13 mouse cellular contexts compared by ENCODE assay signal in genomic region chr5:23771105-23771504, GRCm38 (mm10). TPM values are rescaled to one million over a fixed set of nuclear protein-coding genes. Genes with fewer than 3 reads are reported as not detected.
A peak's percentile ranks its signal among the peaks of the same experiment; 100 is the strongest.
DNase-seq lines count a peak whose midpoint lies in the region; ATAC-seq lines count a peak whose summit lies in the region.
"Had no signal": no experiment of that assay in that cellular context is flagged by ENCODE, and none has a peak within 500 bp of the region (broad histone marks: within the 10 kb centered on the region; RNA-seq: fewer than 3 reads in every experiment).

No protein-coding gene starts in this region.

- peaks cover 79% of the 10 kb centered on the region for H3K36me3 ChIP-seq in kidney, embryonic 15.5 days
- H3K36me3 ChIP-seq in liver, embryonic 16.5 days (ENCODE audit: control insufficient read depth, insufficient read depth), result peaks cover 10% of the 10 kb centered on the region

- H3K4me3 ChIP-seq in kidney, embryonic 15.5 days (replicated peaks), result no peak overlapping the region
- H3K4me3 ChIP-seq in liver, embryonic 16.5 days (ENCODE audit: low read depth, low read length), result peak overlapping the region; percentile 6; the same call in 1 of the 2 replicates
- H3K4me3 ChIP-seq: forebrain, embryonic 12.5 days; limb, embryonic 10.5 days had no signal

- peak; percentile 27 for DNase-seq in adrenal gland, postnatal 14 days
- no peak for DNase-seq in adrenal gland, postnatal 25 days
- no peak for DNase-seq in kidney, adult 9 months
- peak; percentile 61 for DNase-seq in c-Kit-positive CD71-positive TER-119-positive erythroid progenitor cells, embryonic 14.5 days (ENCODE audit: low spot score)
- DNase-seq in left cerebral cortex, adult 18-20 months (ENCODE audit: low spot score in 2 of 2), result no peak
- no peak for DNase-seq in embryo, embryonic 10.5 days (ENCODE audit: low spot score)
- DNase-seq: cerebellum, adult 9-10 months; kidney, adult 11 months had no signal

- H3K27ac ChIP-seq in kidney, embryonic 15.5 days, result no peak overlapping the region
- 0 out of 2 replicates have a peak overlapping the region, but pooled peaks have one; percentile 1 for H3K27ac ChIP-seq in liver, embryonic 16.5 days (ENCODE audit: low read length)
- H3K27ac ChIP-seq: forebrain, embryonic 12.5 days; limb, embryonic 10.5 days had no signal

- H3K9ac ChIP-seq in kidney, embryonic 15.5 days, result no peak overlapping the region
- H3K9ac ChIP-seq in liver, embryonic 16.5 days (ENCODE audit: low read depth, low read length), result no peak overlapping the region
- H3K9ac ChIP-seq: forebrain, embryonic 12.5 days had no signal

- H3K4me2 ChIP-seq in kidney, embryonic 15.5 days, result no peak overlapping the region
- H3K4me2 ChIP-seq in liver, embryonic 16.5 days (ENCODE audit: low read depth, low read length), result peak overlapping the region; percentile 27
- H3K4me2 ChIP-seq: forebrain, embryonic 12.5 days; midbrain, embryonic 11.5 days had no signal

- H3K4me1 ChIP-seq in kidney, embryonic 15.5 days, result no peaks in the 10 kb centered on the region
- H3K4me1 ChIP-seq in liver, embryonic 16.5 days (ENCODE audit: control insufficient read depth, low read depth, low read length), result peaks cover 5% of the 10 kb centered on the region
- H3K4me1 ChIP-seq: forebrain, embryonic 12.5 days; limb, embryonic 10.5 days had no signal

- WGBS in kidney, embryonic 15.5 days, result 23% methylated on average over 8 of the region's 8 CpGs
- 28% methylated on average over 8 of the region's 8 CpGs for WGBS in liver, embryonic 16.5 days (ENCODE audit: insufficient replicate concordance)

- H3K27me3 ChIP-seq in kidney, embryonic 15.5 days, result no peaks in the 10 kb centered on the region
- no peaks in the 10 kb centered on the region for H3K27me3 ChIP-seq in liver, embryonic 16.5 days (ENCODE audit: control insufficient read depth, insufficient read depth, low read depth, low read length)
- H3K27me3 ChIP-seq: forebrain, embryonic 12.5 days had no signal

- 0 out of 2 replicates have a peak, but pooled peaks have one; percentile 40 for ATAC-seq in kidney, embryonic 15.5 days (replicated peaks; ENCODE audit: low FRiP score)
- ATAC-seq in liver, embryonic 16.5 days (ENCODE audit: low read depth), result peak; percentile 94

- no peaks in the 10 kb centered on the region for H3K9me3 ChIP-seq in kidney, embryonic 15.5 days (replicated peaks)
- H3K9me3 ChIP-seq in liver, embryonic 16.5 days (replicated peaks; ENCODE audit: control insufficient read depth, low read length), result no peaks in the 10 kb centered on the region
- H3K9me3 ChIP-seq: forebrain, embryonic 12.5 days; limb, embryonic 10.5 days had no signal

RNA-seq across cellular contexts. Expression of gene Pus7, which starts 12.4 kb away (rescaled TPM):
- total RNA-seq in adrenal gland, postnatal 14 days (2021), result 23.7 TPM in 2 replicates
- 23.7 and 27.3 TPM in 2 replicates for total RNA-seq in adrenal gland, postnatal 25 days (2021)
- polyA plus RNA-seq in kidney, embryonic 15.5 days (2015; fragmentation: Nextera tagmentation; extraction: Ambion mirVana), result 33.5 and 34.0 TPM in 2 replicates
- polyA plus RNA-seq in liver, embryonic 16.5 days (2015; fragmentation: Nextera tagmentation; extraction: Ambion mirVana), result 11.1 and 11.2 TPM in 2 replicates
- total RNA-seq in left cerebral cortex, adult 18-20 months (2021), result 10 to 100 TPM; 11.9 to 15.2 TPM

RNA-seq across cellular contexts. Expression of gene Rint1, which starts 16.4 kb away (rescaled TPM):
- 18.7 and 19.3 TPM in 2 replicates for total RNA-seq in adrenal gland, postnatal 14 days (2021)
- 18.3 and 22.8 TPM in 2 replicates for total RNA-seq in adrenal gland, postnatal 25 days (2021)
- 40.2 and 41.9 TPM in 2 replicates for polyA plus RNA-seq in kidney, embryonic 15.5 days (2015; fragmentation: Nextera tagmentation; extraction: Ambion mirVana)
- 16.9 TPM in 2 replicates for polyA plus RNA-seq in liver, embryonic 16.5 days (2015; fragmentation: Nextera tagmentation; extraction: Ambion mirVana)
- total RNA-seq in left cerebral cortex, adult 18-20 months (2021), result 10 to 100 TPM; 20.8 to 23.4 TPM

Comparison
In these comparisons a context has a peak if more than half of its experiments do, and no peak if none do; other contexts are left out.
1. DNase-seq: peak in adrenal gland, postnatal 14 days (single experiment) and c-Kit-positive CD71-positive TER-119-positive erythroid progenitor cells, embryonic 14.5 days (single experiment); none in adrenal gland, postnatal 25 days (single experiment), kidney, adult 9 months (single experiment), left cerebral cortex, adult 18-20 months (0 of 2) and embryo, embryonic 10.5 days (single experiment).